Mouse (Mus musculus) megakaryocyte, embryonic 14.5 days (primary cell): ENCODE data around the gene Zfp429.

Experiments used
- FLI1 ChIP-seq: IDR thresholded peaks from 2 replicates; pipeline ENCODE4 v1.6.1; 2012; ENCODE audit warnings: low read length, inconsistent platforms, mixed read lengths
- GATA1 ChIP-seq: IDR thresholded peaks from 3 replicates; pipeline ENCODE4 v1.6.1; 2012; ENCODE audit warnings: mixed read lengths, low read length, inconsistent platforms, borderline replicate concordance

- TF ChIP-seq GATA1 (no peak), FLI1 (no peak)
Measured at GRCm38 (mm10) chr13:67343422-67343821, 56.2 kb downstream of the Zfp429 start.
